Mouse (Mus musculus): ENCODE data around the gene Trabd.
A peak's percentile ranks its signal among the peaks of the same experiment; 100 is the strongest.

Gene Trabd

DNA sequence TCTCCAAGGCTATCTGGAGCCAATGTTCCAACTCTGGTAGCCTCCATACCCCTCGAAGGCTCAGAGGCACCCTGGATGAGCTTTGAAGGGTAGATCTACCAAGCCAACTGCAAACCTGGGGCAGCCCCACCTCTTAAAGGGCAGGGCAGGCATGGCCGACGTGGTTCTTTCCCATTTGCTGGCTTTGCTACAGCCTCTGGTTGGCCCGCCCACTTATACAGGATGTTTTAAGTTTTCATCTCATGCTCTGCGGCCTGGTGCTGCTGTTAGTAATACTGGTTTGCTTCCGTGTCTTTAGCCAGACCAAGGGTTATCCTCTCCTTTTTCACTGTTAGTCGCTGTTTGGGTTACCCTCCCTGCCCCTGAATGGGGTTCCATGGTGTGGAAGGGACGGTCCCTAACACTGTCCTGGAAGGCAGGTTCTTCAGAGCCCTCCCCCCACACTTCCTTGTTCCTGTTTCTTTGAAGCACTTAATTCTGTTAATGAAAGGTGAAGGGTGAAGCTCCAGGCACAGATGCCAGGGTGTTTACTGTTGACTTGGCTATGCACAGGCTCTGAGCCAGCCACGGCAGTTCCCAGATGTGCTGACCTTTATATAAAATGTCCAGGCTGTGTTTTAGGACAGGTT lies 3.4 kb downstream of the Trabd start:
- peak; percentile 36 for DNase-seq (ENCODE audit: low spot score)

DNA sequence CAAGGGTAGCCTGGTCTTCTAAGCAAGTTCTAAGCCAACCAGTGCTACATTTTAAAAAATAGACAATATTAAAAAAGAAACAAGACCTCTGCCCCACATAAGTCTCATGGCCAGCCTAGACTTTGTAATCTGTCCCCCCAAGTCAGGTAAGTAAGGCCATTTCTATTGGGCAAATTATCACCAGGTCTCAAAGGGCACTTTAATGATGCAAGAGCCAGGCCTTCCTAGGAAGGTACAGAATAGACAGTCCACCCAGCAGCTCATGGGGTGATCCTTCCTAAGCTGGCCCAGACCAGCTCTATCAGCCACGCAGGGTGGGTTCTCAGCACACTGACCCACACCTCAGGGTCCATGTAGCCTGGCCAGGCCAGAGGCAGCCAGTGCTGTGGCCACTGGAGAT lies 9.0 kb downstream of the Trabd start:
- DNase-seq (ENCODE audit: low spot score), result no peak

DNA sequence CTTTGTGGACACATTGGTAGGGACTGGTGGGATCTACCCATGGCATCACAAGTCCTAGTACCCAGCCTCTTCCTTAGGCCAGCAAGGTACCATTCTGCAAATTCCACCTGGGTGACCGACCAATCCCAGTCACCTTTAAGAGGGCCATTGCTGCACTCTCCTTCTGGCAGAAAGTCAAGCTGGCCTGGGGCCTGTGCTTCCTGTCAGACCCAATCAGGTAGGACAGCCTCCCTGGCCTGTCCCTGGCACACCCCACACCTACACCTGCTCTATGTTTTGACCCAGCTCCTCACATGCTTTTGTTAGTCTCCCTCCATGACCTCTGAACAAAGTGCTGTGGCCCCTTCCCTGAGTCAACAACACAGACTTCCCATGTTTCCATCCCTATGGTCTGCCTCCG lies 9.9 kb downstream of the Trabd start:
- no peak for DNase-seq (ENCODE audit: low spot score)

DNA sequence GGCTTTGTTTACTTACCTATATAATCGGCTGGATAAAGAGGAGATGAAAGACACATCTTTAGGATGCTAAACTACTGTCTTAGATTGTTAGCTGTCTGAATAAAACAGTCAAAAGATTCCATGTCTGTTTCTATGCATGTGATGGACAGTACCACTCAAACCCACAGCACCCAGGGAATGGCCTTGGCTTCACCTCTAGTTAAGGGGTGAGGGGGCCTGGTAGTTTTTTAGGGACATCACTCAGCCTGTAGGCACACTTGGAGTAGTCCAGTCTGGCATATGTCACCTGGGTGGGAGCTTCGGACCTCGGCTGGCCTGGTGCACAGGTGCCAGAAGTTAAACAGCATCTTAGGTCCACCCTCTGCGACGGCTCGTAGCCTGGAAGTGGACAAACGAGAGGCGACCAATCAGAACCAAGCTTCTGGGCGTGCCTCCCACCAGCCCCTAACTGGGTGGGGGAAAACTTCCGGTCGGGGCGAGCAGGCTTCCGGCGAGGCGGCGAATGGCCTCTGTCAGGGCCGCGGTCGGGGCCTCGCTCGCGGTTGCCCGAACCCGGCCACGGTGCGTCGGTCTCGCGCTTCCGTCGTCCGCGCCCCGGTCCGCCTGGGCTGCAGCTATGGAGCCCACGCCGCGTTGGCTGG lies 13.8 kb downstream of the Trabd start, which contains the start of gene Selenoo:
Selenoo (plus strand) TSS at position 478 of the 641 bp plus-strand sequence.
- DNase-seq (ENCODE audit: low spot score), result peak; percentile 89

DNA sequence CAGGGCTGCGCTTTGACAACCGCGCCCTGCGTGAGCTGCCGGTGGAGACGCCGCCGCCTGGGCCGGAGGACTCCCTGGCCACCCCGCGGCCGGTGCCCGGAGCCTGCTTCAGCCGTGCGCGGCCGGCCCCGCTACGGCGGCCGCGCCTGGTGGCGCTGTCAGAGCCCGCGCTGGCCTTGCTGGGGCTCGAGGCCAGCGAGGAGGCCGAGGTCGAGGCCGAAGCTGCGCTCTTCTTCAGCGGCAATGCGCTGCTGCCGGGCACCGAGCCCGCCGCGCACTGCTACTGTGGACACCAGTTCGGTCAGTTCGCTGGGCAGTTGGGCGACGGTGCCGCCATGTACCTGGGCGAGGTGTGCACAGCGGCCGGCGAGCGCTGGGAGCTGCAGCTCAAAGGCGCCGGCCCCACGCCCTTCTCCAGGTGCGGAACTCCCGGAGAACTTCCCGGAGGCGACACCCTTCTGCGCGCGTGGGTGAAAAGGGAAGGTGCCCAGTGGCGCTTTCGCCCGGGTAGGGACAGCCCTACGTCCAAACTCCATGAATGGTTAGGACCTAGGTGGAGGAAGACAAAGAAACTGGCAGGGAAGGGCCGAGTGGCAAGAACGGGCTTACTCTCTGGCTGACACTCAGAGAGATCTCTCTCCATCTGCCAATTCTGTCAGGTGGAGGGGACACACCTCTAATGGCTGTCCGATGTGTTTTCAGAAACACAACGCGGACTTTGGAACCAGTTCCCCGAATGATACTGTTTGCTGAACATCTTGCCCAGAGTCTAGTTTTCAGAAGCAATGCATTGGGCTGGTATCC lies 14.5 kb downstream of the Trabd start:
- no peak for DNase-seq (ENCODE audit: low spot score)

DNA sequence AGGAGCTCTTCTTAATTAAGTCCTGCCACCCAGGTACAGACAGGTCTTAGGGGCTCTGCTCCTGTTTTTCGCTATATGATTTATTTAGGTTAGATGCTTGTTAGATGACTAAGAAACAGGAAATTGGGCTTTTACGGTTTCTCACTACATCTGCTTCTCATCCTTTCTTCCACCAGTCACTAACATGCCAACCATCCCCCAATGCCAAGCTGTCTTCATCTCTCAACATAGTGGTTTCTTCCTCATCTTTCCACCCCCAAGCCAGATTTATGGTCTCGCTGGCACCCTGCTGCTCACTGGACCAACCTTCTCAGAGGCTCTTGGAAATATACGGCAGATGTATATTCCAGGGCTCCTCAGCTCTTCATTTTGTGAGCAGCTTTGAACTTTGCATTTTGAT lies 15.7 kb downstream of the Trabd start:
- no peak for DNase-seq (ENCODE audit: low spot score)

DNA sequence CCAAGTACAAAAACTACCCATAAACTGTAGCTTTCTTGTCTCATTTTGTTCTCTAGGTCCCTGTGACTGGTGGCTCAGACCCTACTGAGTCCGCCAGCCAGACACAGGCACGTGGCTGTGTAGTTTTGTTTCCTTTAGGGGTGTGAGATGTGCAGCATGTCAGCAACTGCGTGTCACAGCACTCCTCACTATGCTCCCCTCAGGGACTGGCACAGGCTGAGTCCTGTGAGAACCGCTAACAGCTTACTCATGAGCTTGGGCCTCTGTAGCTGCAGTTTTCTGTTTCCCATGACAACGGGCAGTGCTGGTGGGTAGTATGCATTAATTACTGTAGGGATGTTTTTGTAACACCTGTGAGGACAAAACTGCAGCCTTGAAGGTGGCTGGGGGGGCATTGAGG lies 17.3 kb downstream of the Trabd start:
- no peak for DNase-seq (ENCODE audit: low spot score)

DNA sequence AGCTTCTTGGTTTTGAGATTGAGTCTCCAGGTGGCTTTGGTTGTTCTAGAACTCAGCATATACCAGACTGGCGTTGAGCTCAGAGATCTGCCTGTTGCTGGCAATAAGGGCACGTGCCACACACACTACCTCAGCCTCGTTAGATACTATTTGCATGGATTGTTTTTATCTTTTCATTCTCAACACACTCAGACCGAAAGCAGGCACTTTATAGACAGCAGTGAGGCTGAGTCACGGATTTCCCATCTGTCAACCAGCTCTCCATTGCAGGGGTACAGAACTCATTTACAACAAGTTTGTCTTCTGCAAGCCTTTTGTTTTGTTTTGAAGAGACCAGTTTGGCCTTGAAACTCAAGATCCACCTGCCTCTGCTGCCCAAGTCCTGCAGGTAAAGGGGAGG lies 22.5 kb downstream of the Trabd start:
- no peak for DNase-seq (ENCODE audit: low spot score)

DNA sequence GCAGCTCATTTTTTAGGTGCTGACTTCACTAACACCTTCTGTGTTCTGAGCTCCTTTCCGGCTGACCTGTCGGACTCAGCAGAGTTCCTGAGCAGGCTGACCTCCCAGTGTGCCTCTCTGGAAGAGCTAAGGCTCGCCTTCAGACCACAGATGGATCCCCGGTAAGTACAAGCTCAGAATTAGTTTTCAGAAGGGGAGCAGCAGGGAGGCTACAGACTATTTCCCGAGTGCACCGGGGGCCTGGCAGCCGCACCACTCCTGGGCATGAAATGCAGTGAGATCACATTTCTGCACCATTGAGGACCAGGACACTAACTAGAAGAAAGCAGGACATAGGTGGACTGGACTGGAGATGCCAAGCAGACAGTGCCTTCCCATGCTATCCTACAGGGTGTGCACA lies 23.7 kb downstream of the Trabd start:
- no peak for DNase-seq (ENCODE audit: low spot score)

DNA sequence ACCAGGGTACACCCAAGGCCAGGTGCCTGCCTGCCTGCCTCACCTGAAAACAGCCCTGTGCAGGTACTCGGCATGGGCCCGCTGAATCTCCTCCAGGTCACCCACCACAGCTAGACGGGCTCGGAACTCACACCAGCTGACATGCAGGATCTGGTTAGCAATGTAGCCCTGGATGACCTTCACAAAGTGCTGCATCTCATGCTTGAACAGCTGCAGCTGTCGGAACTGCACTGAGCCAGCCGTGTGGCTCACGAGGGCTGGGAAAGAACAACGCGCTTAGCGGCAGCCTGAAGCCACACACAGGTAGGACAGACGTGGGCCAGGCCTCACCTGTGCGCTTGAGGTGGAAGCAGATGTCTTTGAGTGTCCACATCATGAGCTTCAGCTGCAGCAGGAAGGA lies 25.9 kb downstream of the Trabd start:
- DNase-seq (ENCODE audit: low spot score), result no peak

DNA sequence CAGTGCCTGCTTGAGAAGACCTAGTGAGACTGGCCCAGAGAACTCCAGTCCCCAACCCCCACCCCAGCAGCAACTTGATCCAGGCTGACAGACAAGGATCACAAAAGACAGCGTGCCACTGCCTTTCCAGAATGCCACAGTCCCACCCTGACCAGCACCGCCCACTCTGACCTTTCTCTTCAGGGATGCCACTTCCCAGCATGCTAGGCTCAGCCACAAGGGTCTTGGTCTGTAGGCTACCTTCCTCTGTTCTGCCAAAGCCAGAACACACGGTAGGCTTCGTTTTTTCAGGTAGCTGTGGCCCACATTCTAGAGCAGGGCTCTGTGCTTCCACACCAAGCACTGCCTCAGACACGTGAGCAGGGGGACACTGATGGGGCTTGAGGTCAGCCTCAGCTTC lies 27.7 kb downstream of the Trabd start:
- DNase-seq (ENCODE audit: low spot score), result no peak

DNA sequence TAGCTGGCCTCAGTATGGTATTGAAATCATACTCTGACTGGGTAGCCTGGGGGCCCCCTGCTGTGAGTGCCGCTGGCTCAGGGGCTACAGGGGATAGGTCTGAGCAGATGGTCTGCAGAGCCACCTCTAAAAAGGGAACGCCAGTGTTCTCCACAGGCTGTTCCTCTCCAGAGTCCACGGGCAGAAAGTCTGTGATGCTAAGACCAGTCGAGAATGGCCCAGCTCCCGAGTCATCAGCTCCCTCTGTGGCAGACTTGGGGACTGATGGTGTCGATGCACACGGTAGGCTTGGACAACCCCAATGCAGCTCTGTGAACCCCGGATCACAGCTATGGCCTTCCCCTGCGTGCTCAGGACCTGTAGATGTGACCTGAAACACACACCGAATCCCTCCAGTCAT lies 29.0 kb downstream of the Trabd start:
- no peak for DNase-seq (ENCODE audit: low spot score)

DNA sequence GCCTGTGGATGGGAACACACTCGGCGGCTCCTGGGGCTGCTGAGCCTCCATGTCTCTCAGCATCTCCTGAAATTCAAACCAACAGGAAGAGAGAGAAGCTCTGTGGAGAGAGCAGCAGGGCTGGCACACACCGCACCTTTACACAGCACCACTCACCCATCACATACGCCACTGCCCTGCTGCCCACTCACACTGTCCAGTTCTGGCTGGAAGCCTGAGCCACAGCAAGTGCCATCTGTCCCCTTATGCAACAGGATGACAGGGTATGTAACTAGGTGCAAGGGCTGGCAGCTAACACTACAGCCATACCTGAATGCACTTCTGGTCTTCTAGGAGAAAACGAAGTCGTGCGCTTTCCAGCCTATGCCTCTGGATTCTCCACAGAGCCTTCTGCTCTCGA lies 29.5 kb downstream of the Trabd start:
- DNase-seq (ENCODE audit: low spot score), result no peak

DNA sequence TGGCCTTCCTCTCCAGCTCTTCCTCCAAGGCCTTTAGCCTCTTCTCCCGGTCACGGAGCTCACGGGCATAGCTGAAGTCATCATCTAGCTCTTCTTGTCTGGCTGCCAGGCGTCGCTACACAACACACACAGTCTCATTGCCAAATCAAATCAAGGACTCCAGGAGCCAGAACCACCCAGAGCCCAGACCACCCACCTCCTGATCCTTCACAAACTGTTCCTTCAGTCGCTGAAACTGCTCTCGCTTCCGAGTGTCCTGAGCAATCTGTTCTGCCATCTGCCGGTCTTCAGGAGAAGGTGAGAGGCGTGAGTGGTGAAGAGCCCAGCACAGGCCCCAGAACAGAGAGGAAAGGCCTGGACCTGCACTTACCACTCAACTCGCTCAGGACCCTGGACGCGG lies 31.1 kb downstream of the Trabd start:
- no peak for DNase-seq (ENCODE audit: low spot score)

DNA sequence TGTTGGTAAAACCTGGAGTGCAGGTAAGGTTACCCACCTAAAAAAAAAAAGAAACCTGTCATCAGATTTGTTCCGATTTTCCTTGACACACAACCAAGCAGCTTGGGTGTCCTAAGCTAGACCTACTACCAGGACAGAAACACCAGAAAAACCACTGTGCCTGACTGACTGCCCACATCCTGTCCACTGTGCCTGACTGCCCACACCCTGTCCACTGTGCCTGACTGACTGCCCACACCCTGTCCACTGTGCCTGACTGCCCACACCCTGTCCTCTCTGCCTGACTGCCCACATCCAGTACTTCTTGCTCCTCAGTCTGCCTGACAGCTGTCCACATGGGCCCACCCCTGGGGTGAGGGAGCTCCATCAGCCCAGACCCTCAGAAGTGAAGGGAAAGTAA lies 32.1 kb downstream of the Trabd start:
- no peak for DNase-seq (ENCODE audit: low spot score)

DNA sequence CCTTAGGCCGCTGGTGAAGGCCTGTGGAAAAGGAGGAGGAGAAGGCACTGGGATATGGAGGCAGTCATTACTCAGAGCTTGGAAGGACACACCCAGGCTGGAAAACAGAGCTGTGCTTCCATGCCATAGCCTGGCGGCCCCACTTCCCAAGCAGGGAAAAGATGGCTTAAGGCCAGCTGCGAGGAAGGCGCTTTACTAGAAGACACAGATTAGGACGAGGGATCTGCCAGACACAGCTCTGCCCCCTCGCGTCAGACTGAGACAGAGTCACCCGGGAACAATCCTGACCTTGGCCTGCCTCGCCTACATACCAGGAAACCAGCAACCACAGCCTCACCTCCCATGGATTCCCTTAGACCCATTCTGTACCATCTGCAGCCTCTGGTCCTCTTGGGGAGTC lies 35.2 kb downstream of the Trabd start:
- peak; percentile 66 for DNase-seq (ENCODE audit: low spot score)

DNA sequence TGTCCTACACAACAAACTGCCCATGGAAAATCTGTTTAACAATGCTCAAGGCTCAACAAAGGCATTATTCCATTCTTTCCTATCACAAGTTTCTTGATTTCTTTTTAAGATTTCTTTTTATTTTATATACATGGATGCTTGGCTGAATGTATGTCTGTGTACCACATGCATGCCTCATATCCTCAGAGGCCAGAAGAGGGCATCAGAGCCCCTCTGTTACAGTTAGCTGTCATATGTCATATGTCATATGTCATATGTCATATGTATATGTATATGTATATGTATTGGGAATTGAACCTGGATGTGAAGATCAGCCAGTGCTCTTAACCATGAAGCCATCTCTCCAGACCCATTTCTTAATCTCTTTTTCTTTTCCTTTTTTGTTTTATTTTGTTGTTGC lies 43.1 kb downstream of the Trabd start:
- no peak for DNase-seq (ENCODE audit: low spot score)

DNA sequence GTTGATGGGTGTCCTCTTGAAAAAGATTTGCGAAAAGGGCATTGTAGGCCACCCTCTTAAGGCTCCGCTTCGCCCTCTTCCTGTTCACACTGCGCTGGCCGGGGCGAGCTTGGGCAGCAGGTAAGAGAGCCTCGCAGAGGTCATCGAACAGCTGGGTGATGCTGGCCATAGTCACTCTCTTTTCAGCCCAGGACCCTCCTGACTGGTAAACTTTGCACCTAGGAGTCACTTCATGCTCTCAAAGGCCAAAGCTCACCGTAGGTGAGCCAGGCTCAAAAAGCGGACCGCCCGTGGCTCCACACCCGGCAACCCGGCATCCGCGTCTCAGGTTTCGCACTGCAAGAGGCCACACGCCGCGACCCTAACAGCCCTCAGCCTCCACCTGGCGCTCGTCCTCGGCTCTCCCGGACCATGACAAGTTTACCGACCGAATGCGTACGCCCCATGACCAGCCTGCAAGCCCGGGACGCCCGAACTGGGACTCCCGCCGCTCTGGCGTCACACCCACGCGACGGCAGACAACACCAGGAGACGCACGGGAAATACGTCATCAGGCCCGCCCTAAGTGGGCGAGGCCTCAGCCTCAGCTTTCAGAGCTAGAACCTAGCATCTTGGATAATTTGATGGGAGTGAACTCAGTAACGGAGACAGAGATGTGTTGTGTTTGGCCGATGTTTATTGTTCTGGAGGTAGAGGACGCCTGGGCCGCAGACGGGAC lies 47.9 kb downstream of the Trabd start, which contains the start of gene Tubgcp6:
Tubgcp6 (minus strand) TSS at position 464 of the 718 bp plus-strand sequence.
- DNase-seq (ENCODE audit: low spot score), result peak; percentile 91

DNA sequence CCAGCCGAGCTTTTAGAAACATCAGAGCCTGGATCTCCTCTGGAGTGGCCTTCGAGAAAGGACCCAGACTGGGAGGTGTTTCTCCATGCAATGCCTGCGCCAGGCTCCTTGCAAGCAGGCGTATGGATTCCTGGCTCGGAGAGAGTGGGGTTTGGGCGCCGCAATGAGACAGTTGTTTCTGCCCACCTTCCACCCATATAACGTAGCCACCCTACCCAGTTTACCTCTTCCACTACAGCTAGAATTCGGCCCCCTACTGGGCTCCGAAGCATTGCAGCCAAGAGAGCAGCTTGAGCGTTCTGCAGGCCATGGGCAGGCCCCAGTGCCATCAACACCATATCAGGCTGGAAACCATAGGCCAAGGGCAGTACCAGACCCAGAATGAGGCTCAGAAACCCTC lies 48.7 kb downstream of the Trabd start:
- peak; percentile 42 for DNase-seq (ENCODE audit: low spot score)

DNA sequence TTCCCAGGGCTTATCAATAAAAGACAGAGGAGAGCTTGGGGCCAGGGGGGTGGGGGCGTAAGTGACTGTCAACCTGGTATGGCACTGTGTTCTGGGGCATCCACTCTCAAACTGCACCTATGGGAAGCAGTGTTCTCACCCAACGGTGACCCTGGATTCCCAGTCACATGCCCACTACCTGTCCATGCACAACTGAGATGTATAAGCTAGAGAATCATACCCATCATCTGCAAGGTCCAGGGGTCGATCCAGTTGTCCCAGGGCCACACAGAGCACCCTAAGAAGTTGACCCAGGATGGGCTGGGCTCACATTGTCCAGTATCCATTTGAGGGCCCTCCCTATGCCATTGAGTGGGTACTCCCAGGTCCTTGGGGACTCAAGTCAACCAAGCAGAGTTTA lies 49.4 kb downstream of the Trabd start:
- no peak for DNase-seq (ENCODE audit: low spot score)

DNA sequence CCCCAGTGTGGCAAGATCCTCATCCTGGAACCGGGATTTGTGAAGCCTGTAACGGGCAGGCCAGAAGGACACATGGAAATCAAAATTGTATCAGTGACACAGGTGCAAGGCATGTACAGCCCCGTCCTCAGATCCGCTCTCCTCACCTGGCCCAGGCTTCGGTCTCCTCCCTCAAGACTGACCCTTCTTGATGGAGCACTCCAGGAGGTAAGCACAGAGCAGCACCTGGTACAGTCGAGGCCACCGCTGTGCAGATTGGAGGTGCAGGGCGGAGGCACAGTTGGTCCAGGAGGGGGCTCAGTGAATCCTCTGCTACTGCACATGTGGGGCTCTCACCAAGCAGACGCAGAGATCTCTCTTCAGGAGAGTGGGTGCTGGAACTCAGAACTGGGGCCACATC lies 50.4 kb downstream of the Trabd start:
- DNase-seq (ENCODE audit: low spot score), result no peak

DNA sequence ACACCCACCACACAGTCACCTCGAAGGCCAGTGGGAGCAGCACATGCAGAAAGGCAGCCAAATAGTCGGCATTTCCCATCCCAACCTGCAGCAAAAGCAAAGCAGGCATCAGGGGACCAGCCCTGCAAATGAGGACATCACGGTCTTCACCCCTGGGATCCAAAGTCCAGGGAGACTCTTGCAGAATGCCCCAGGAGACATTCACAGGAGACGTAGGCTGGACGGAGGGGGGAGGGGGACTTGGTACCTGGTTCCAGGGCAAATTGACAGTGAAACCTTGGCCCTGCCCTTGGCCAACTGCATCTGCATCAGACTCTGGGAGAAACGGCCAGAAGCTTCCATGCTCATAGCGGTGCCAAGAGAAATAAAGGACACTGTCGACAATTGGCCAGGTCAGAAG lies 51.7 kb downstream of the Trabd start:
- no peak for DNase-seq (ENCODE audit: low spot score)
